19 mouse cellular contexts compared by ENCODE assay signal in the genomic region with DNA sequence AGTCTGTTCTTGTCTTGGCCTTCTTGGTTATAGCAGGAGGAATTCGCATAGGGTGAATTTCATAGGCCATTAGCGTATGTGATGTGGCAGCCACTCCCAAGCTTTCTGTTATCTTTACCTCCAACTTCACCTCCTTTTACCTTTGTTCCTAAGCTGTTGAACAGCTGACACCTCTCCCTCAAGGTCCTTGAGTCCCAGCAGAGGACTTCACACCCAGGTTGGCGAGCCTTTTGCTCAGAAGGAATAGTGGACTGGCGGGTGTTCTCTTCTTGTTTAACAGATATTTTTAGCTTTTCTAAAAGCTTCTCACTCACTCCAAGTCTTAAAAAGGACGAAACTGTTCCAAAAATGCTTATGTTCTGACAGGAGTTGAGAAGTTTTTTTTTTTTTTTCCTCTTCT.
"Had no signal": no experiment of that assay in that cellular context is flagged by ENCODE, and none has a peak within 500 bp of the region (broad histone marks: within the 10 kb centered on the region; RNA-seq: fewer than 3 reads in every experiment).

No protein-coding gene starts in this region.

- ATAC-seq: midbrain, embryonic 16.5 days had no signal

- H3K4me2 ChIP-seq: lung, embryonic 14.5 days; neural tube, embryonic 13.5 days; neural tube, embryonic 15.5 days had no signal

- DNase-seq: lung, adult 18-20 months; lung, embryonic 14.5 days; lung, postnatal 14 days; lung, postnatal 4 days; midbrain, embryonic 14.5 days; retina, postnatal 1 day; right cerebral cortex, adult 18-20 months; right cerebral cortex, postnatal 25 days; right cerebral cortex, postnatal 4 days; spleen, adult 18-20 months; thymus, adult 18-20 months; thymus, postnatal 14 days; thymus, postnatal 36 days had no signal

- H3K9me3 ChIP-seq: midbrain, embryonic 10.5 days; neural tube, embryonic 13.5 days; neural tube, embryonic 15.5 days had no signal

- H3K27me3 ChIP-seq: neural tube, embryonic 13.5 days; neural tube, embryonic 15.5 days had no signal

- H3K4me3 ChIP-seq: midbrain, embryonic 10.5 days; myocyte; neural tube, embryonic 13.5 days; neural tube, embryonic 15.5 days had no signal

- H3K4me1 ChIP-seq: neural tube, embryonic 13.5 days; neural tube, embryonic 15.5 days had no signal

- H3K27ac ChIP-seq: liver, embryonic 14.5 days; midbrain, embryonic 10.5 days; neural tube, embryonic 13.5 days; neural tube, embryonic 15.5 days had no signal

- H3K36me3 ChIP-seq: midbrain, embryonic 10.5 days; neural tube, embryonic 13.5 days; neural tube, embryonic 15.5 days had no signal

- H3K9ac ChIP-seq: liver, embryonic 14.5 days; lung, embryonic 14.5 days; neural tube, embryonic 13.5 days; neural tube, embryonic 15.5 days had no signal
